ENCODE assay signal across 18 mouse cellular contexts in genomic region chr10:29590187-29590586, GRCm38 (mm10). TPM values are rescaled to one million over a fixed set of nuclear protein-coding genes. Genes with fewer than 3 reads are reported as not detected.
"Had no signal": no experiment of that assay in that cellular context is flagged by ENCODE, and none has a peak within 500 bp of the region (broad histone marks: within the 10 kb centered on the region; RNA-seq: fewer than 3 reads in every experiment).

No protein-coding gene starts in this region.

- H3K9ac ChIP-seq: lung, embryonic 15.5 days; midbrain, embryonic 13.5 days; midbrain, embryonic 15.5 days; neural tube, embryonic 12.5 days; stomach, embryonic 15.5 days had no signal

- H3K27ac ChIP-seq: lung, embryonic 15.5 days; macrophage; midbrain, embryonic 13.5 days; midbrain, embryonic 15.5 days; neural tube, embryonic 12.5 days; stomach, embryonic 15.5 days; stomach, postnatal 0 days had no signal

- H3K4me3 ChIP-seq: lung, embryonic 15.5 days; megakaryocyte, embryonic 14.5 days; midbrain, embryonic 13.5 days; midbrain, embryonic 15.5 days; neural tube, embryonic 12.5 days; stomach, embryonic 15.5 days had no signal

- H3K4me1 ChIP-seq: lung, embryonic 15.5 days; megakaryocyte, embryonic 14.5 days; midbrain, embryonic 13.5 days; midbrain, embryonic 15.5 days; neural tube, embryonic 12.5 days; stomach, embryonic 15.5 days had no signal

- ATAC-seq: lung, postnatal 0 days; midbrain, embryonic 13.5 days; midbrain, embryonic 15.5 days had no signal

- DNase-seq: lung, adult 2 months; lung, postnatal 14 days; lung, postnatal 36 days; right cerebral cortex, postnatal 14 days; thymus, adult 2 months; thymus, postnatal 25 days; thymus, postnatal 4 days had no signal

- H3K36me3 ChIP-seq: lung, embryonic 15.5 days; midbrain, embryonic 13.5 days; midbrain, embryonic 15.5 days; neural tube, embryonic 12.5 days; stomach, embryonic 15.5 days had no signal

- H3K4me2 ChIP-seq: lung, embryonic 15.5 days; midbrain, embryonic 11.5 days; midbrain, embryonic 13.5 days; midbrain, embryonic 15.5 days; neural tube, embryonic 12.5 days; stomach, embryonic 15.5 days had no signal

- H3K9me3 ChIP-seq: lung, embryonic 15.5 days; megakaryocyte, embryonic 14.5 days; midbrain, embryonic 13.5 days; midbrain, embryonic 15.5 days; neural tube, embryonic 12.5 days; stomach, embryonic 15.5 days had no signal

- H3K27me3 ChIP-seq: lung, embryonic 15.5 days; megakaryocyte, embryonic 14.5 days; midbrain, embryonic 13.5 days; midbrain, embryonic 15.5 days; neural tube, embryonic 12.5 days; stomach, embryonic 15.5 days had no signal

RNA-seq across cellular contexts. Expression of gene Rspo3, which starts 54.5 kb away (rescaled TPM):
- polyA plus RNA-seq: macrophage; testis, adult 2 months had no signal
